In genomic region chr4:116150156-116150861, GRCm38 (mm10) we compare ENCODE assay signal across 9 mouse cellular contexts. TPM values are rescaled to one million over a fixed set of nuclear protein-coding genes. Genes with fewer than 3 reads are reported as not detected.
DNase-seq lines count a peak whose midpoint lies in the region; ATAC-seq and TF ChIP-seq lines count a peak whose summit lies in the region.
"Had no signal": no experiment of that assay in that cellular context is flagged by ENCODE, and none has a peak within 500 bp of the region (broad histone marks: within the 10 kb centered on the region; RNA-seq: fewer than 3 reads in every experiment).

No protein-coding gene starts in this region.

- H3K36me3 ChIP-seq in ES-Bruce4 (ENCODE audit: control insufficient read depth, insufficient read depth, low read length, poor library complexity, severe bottlenecking): peaks cover 14% of the 10 kb centered on the region
- peaks cover 35% of the 10 kb centered on the region for H3K36me3 ChIP-seq in embryonic facial prominence, embryonic 15.5 days
- peaks cover 38% of the 10 kb centered on the region for H3K36me3 ChIP-seq in heart, embryonic 13.5 days
- H3K36me3 ChIP-seq in kidney, embryonic 15.5 days: peaks cover 38% of the 10 kb centered on the region
- H3K36me3 ChIP-seq in lung, embryonic 16.5 days (ENCODE audit: control insufficient read depth, insufficient read depth, low read length): peaks cover 22% of the 10 kb centered on the region
- H3K36me3 ChIP-seq in thymus, adult 2 months (ENCODE audit: control insufficient read depth, insufficient read depth, low read length): 0 out of 2 replicates have a peak, but pooled peaks cover 8% of the 10 kb centered on the region

- peak overlapping the region; percentile 94 for H3K4me3 ChIP-seq in ES-Bruce4 (ENCODE audit: low read depth, low read length)
- H3K4me3 ChIP-seq in bone marrow, adult 2 months (replicated peaks; ENCODE audit: control insufficient read depth, low read depth, low read length): peak overlapping the region; percentile 90
- peak overlapping the region; percentile 76 for H3K4me3 ChIP-seq in embryonic facial prominence, embryonic 15.5 days (replicated peaks)
- peak overlapping the region; percentile 86 for H3K4me3 ChIP-seq in heart, embryonic 13.5 days
- peak overlapping the region; percentile 79 for H3K4me3 ChIP-seq in kidney, embryonic 15.5 days (replicated peaks)
- peak overlapping the region; percentile 83 for H3K4me3 ChIP-seq in lung, embryonic 16.5 days (ENCODE audit: low read length)
- peak overlapping the region; percentile 81 for H3K4me3 ChIP-seq in thymus, adult 2 months (ENCODE audit: control insufficient read depth, insufficient read depth, low read length)

- H3K27me3 ChIP-seq in ES-Bruce4 (ENCODE audit: control insufficient read depth, insufficient read depth, low read length, poor library complexity, severe bottlenecking): no peaks in the 10 kb centered on the region
- H3K27me3 ChIP-seq in embryonic facial prominence, embryonic 15.5 days: no peaks in the 10 kb centered on the region
- H3K27me3 ChIP-seq in heart, embryonic 13.5 days (replicated peaks): no peaks in the 10 kb centered on the region
- H3K27me3 ChIP-seq in kidney, embryonic 15.5 days: no peaks in the 10 kb centered on the region
- H3K27me3 ChIP-seq in lung, embryonic 16.5 days (ENCODE audit: control insufficient read depth, insufficient read depth, low read depth, low read length): no peaks in the 10 kb centered on the region
- no peaks in the 10 kb centered on the region for H3K27me3 ChIP-seq in thymus, adult 2 months (ENCODE audit: control insufficient read depth, insufficient read depth, low read length)

- peak overlapping the region; percentile 70 for H3K4me2 ChIP-seq in embryonic facial prominence, embryonic 15.5 days (replicated peaks)
- H3K4me2 ChIP-seq in heart, embryonic 13.5 days: peak overlapping the region; percentile 81
- H3K4me2 ChIP-seq in kidney, embryonic 15.5 days: peak overlapping the region; percentile 72
- peak overlapping the region; percentile 67 for H3K4me2 ChIP-seq in lung, embryonic 16.5 days (ENCODE audit: low read depth, low read length)

- peak overlapping the region; percentile 97 for H3K9ac ChIP-seq in ES-Bruce4 (ENCODE audit: low read depth, poor library complexity, severe bottlenecking)
- peak overlapping the region; percentile 96 for H3K9ac ChIP-seq in embryonic facial prominence, embryonic 15.5 days
- H3K9ac ChIP-seq in heart, embryonic 13.5 days: peak overlapping the region; percentile 98
- peak overlapping the region; percentile 91 for H3K9ac ChIP-seq in kidney, embryonic 15.5 days
- H3K9ac ChIP-seq in lung, embryonic 16.5 days (ENCODE audit: low read length): peak overlapping the region; percentile 97

- peak; percentile 68 for DNase-seq in thymus, adult 2 months

- peaks cover 5% of the 10 kb centered on the region for H3K4me1 ChIP-seq in ES-Bruce4 (ENCODE audit: control insufficient read depth, insufficient read depth, low read length)
- no peaks in the 10 kb centered on the region; the same call in 1 of the 2 replicates for H3K4me1 ChIP-seq in bone marrow, adult 2 months (ENCODE audit: control insufficient read depth, insufficient read depth, low read length)
- H3K4me1 ChIP-seq in embryonic facial prominence, embryonic 15.5 days: peaks cover 17% of the 10 kb centered on the region
- H3K4me1 ChIP-seq in heart, embryonic 13.5 days: peaks cover 20% of the 10 kb centered on the region
- peaks cover 17% of the 10 kb centered on the region for H3K4me1 ChIP-seq in kidney, embryonic 15.5 days
- peaks cover 12% of the 10 kb centered on the region for H3K4me1 ChIP-seq in lung, embryonic 16.5 days (replicated peaks; ENCODE audit: control insufficient read depth, insufficient read depth, low read length)
- H3K4me1 ChIP-seq in thymus, adult 2 months (replicated peaks; ENCODE audit: control insufficient read depth, insufficient read depth, low read length): peaks cover 12% of the 10 kb centered on the region

- no peak for TF ChIP-seq EP300 in ES-Bruce4 (IDR thresholded peaks at IDR 0.05; ENCODE audit: insufficient read depth, low read depth, low read length)

- TF ChIP-seq CTCF in ES-Bruce4 (IDR thresholded peaks at IDR 0.05; ENCODE audit: low read depth, low read length): no peak
- TF ChIP-seq CTCF in bone marrow, adult 2 months (IDR thresholded peaks at IDR 0.05; ENCODE audit: control insufficient read depth, insufficient read depth, low read length): no peak
- TF ChIP-seq CTCF in thymus, adult 2 months (IDR thresholded peaks at IDR 0.05; ENCODE audit: borderline replicate concordance, control insufficient read depth, extremely low read depth, insufficient read depth, low read length, poor library complexity): no peak

- 5% methylated on average over 73 of the region's 73 CpGs for WGBS in bone marrow, adult 2 months
- WGBS in embryonic facial prominence, embryonic 15.5 days: under 1% methylated on average over 50 of the region's 73 CpGs
- under 1% methylated on average over 66 of the region's 73 CpGs for WGBS in heart, embryonic 13.5 days
- 1% methylated on average over 63 of the region's 73 CpGs for WGBS in kidney, embryonic 15.5 days
- WGBS in lung, embryonic 16.5 days: under 1% methylated on average over 58 of the region's 73 CpGs
- WGBS in thymus, adult 2 months: 5% methylated on average over 72 of the region's 73 CpGs

- no peaks in the 10 kb centered on the region for H3K9me3 ChIP-seq in ES-Bruce4 (replicated peaks; ENCODE audit: control insufficient read depth, insufficient read depth, low read length, poor library complexity, severe bottlenecking)
- H3K9me3 ChIP-seq in embryonic facial prominence, embryonic 15.5 days (replicated peaks): no peaks in the 10 kb centered on the region
- H3K9me3 ChIP-seq in heart, embryonic 13.5 days: no peaks in the 10 kb centered on the region
- no peaks in the 10 kb centered on the region for H3K9me3 ChIP-seq in kidney, embryonic 15.5 days (replicated peaks)
- no peaks in the 10 kb centered on the region for H3K9me3 ChIP-seq in lung, embryonic 16.5 days (ENCODE audit: control insufficient read depth, low read length)

- peak overlapping the region; percentile 53 for H3K27ac ChIP-seq in ES-Bruce4 (ENCODE audit: insufficient read depth, low read length)
- peak overlapping the region; percentile 83 for H3K27ac ChIP-seq in bone marrow, adult 2 months (ENCODE audit: control insufficient read depth, insufficient read depth, low read depth, low read length, poor library complexity)
- H3K27ac ChIP-seq in embryonic facial prominence, embryonic 15.5 days (replicated peaks): peak overlapping the region; percentile 95
- H3K27ac ChIP-seq in heart, embryonic 13.5 days (replicated peaks): peak overlapping the region; percentile 91
- peak overlapping the region; percentile 93 for H3K27ac ChIP-seq in kidney, embryonic 15.5 days
- H3K27ac ChIP-seq in lung, embryonic 16.5 days (ENCODE audit: low read length): peak overlapping the region; percentile 92
- H3K27ac ChIP-seq in thymus, adult 2 months (ENCODE audit: control insufficient read depth, insufficient read depth, low read length): no peak overlapping the region

- no peak for TF ChIP-seq POLR2A in ES-Bruce4 (IDR thresholded peaks at IDR 0.05; ENCODE audit: insufficient read depth, low read length)
- peak; percentile 71; the same call in 1 of the 2 replicates for TF ChIP-seq POLR2A in bone marrow, adult 2 months (IDR thresholded peaks at IDR 0.05; ENCODE audit: borderline replicate concordance, control insufficient read depth, low read depth, low read length)
- TF ChIP-seq POLR2A in thymus, adult 2 months (IDR thresholded peaks at IDR 0.05; ENCODE audit: control insufficient read depth, extremely low read depth, insufficient read depth, low read length, poor library complexity): peak; percentile 84

- peak; percentile 90 for ATAC-seq in embryonic facial prominence, embryonic 15.5 days (ENCODE audit: insufficient number of reproducible peaks, low FRiP score, low TSS enrichment, low read depth)
- peak; percentile 72 for ATAC-seq in heart, embryonic 13.5 days (ENCODE audit: extremely low read depth, insufficient number of reproducible peaks, low FRiP score, low TSS enrichment)
- peak; percentile 95 for ATAC-seq in kidney, embryonic 15.5 days (replicated peaks; ENCODE audit: low FRiP score)
- peak; percentile 96 for ATAC-seq in lung, embryonic 16.5 days (ENCODE audit: low read depth)
- ATAC-seq in neutrophil, adult 5-6 weeks (ENCODE audit: extremely low read depth, insufficient number of reproducible peaks, low FRiP score, poor library complexity, severe bottlenecking): peak; percentile 47; the same call in 1 of the 2 replicates

RNA-seq across cellular contexts. Expression of gene Lurap1, which starts 0.8 kb away (rescaled TPM):
- 1.2 and 1.5 TPM in 2 replicates for polyA plus RNA-seq in ES-Bruce4 (2011; ENCODE audit: insufficient read depth, insufficient read length, low read depth, missing spikeins)
- polyA plus RNA-seq in bone marrow, adult 2 months (2011; ENCODE audit: insufficient read depth, insufficient read length, low replicate concordance, missing spikeins): 0.35 TPM in 1 of 2 replicates, not detected in the other
- 3.2 and 3.4 TPM in 2 replicates for polyA plus RNA-seq in embryonic facial prominence, embryonic 15.5 days (2015; fragmentation: Nextera tagmentation; extraction: Ambion mirVana)
- polyA plus RNA-seq in heart, embryonic 13.5 days (2015; fragmentation: Nextera tagmentation; extraction: Ambion mirVana): 1.8 and 2.1 TPM in 2 replicates
- 2.7 and 3.2 TPM in 2 replicates for polyA plus RNA-seq in kidney, embryonic 15.5 days (2015; fragmentation: Nextera tagmentation; extraction: Ambion mirVana)
- 3.6 and 3.7 TPM in 2 replicates for polyA plus RNA-seq in lung, embryonic 16.5 days (2015; fragmentation: Nextera tagmentation; extraction: Ambion mirVana)
- total RNA-seq in neutrophil, adult 5-6 weeks (2017): 0.37 and 0.58 TPM in 2 replicates
- polyA plus RNA-seq in thymus, adult 2 months (2012; rRNA removed): 0.88 and 1.1 TPM in 2 replicates

RNA-seq across cellular contexts. Expression of gene Tspan1, which starts 17.1 kb away (rescaled TPM):
- 1.1 TPM in 1 of 2 replicates, not detected in the other for polyA plus RNA-seq in ES-Bruce4 (2011; ENCODE audit: insufficient read depth, insufficient read length, low read depth, missing spikeins)
- not detected in 2 replicates for polyA plus RNA-seq in bone marrow, adult 2 months (2011; ENCODE audit: insufficient read depth, insufficient read length, low replicate concordance, missing spikeins)
- polyA plus RNA-seq in embryonic facial prominence, embryonic 15.5 days (2015; fragmentation: Nextera tagmentation; extraction: Ambion mirVana): 5.9 and 9.7 TPM in 2 replicates
- 0.22 and 0.45 TPM in 2 replicates for polyA plus RNA-seq in heart, embryonic 13.5 days (2015; fragmentation: Nextera tagmentation; extraction: Ambion mirVana)
- polyA plus RNA-seq in kidney, embryonic 15.5 days (2015; fragmentation: Nextera tagmentation; extraction: Ambion mirVana): 2.1 and 6.4 TPM in 2 replicates
- polyA plus RNA-seq in lung, embryonic 16.5 days (2015; fragmentation: Nextera tagmentation; extraction: Ambion mirVana): 22.6 and 25.9 TPM in 2 replicates
- 5.0 and 7.1 TPM in 2 replicates for total RNA-seq in neutrophil, adult 5-6 weeks (2017)
- 3.0 and 4.1 TPM in 2 replicates for polyA plus RNA-seq in thymus, adult 2 months (2012; rRNA removed)

RNA-seq across cellular contexts. Expression of gene 1700042G07Rik, which starts 22.9 kb away (rescaled TPM):
- polyA plus RNA-seq in ES-Bruce4 (2011; ENCODE audit: insufficient read depth, insufficient read length, low read depth, missing spikeins): not detected in 2 replicates
- polyA plus RNA-seq in bone marrow, adult 2 months (2011; ENCODE audit: insufficient read depth, insufficient read length, low replicate concordance, missing spikeins): not detected in 2 replicates
- not detected in 2 replicates for polyA plus RNA-seq in embryonic facial prominence, embryonic 15.5 days (2015; fragmentation: Nextera tagmentation; extraction: Ambion mirVana)
- polyA plus RNA-seq in heart, embryonic 13.5 days (2015; fragmentation: Nextera tagmentation; extraction: Ambion mirVana): not detected in 2 replicates
- polyA plus RNA-seq in kidney, embryonic 15.5 days (2015; fragmentation: Nextera tagmentation; extraction: Ambion mirVana): not detected in 2 replicates
- not detected in 2 replicates for polyA plus RNA-seq in lung, embryonic 16.5 days (2015; fragmentation: Nextera tagmentation; extraction: Ambion mirVana)
- not detected in 2 replicates for total RNA-seq in neutrophil, adult 5-6 weeks (2017)
- not detected in 2 replicates for polyA plus RNA-seq in thymus, adult 2 months (2012; rRNA removed)

RNA-seq across cellular contexts. Expression of gene Gm49337, which starts 22.9 kb away (rescaled TPM):
- polyA plus RNA-seq in ES-Bruce4 (2011; ENCODE audit: insufficient read depth, insufficient read length, low read depth, missing spikeins): 0.90 TPM in 1 of 2 replicates, not detected in the other
- polyA plus RNA-seq in bone marrow, adult 2 months (2011; ENCODE audit: insufficient read depth, insufficient read length, low replicate concordance, missing spikeins): not detected in 2 replicates
- not detected in 2 replicates for polyA plus RNA-seq in embryonic facial prominence, embryonic 15.5 days (2015; fragmentation: Nextera tagmentation; extraction: Ambion mirVana)
- polyA plus RNA-seq in heart, embryonic 13.5 days (2015; fragmentation: Nextera tagmentation; extraction: Ambion mirVana): not detected in 2 replicates
- polyA plus RNA-seq in kidney, embryonic 15.5 days (2015; fragmentation: Nextera tagmentation; extraction: Ambion mirVana): not detected in 2 replicates
- not detected in 2 replicates for polyA plus RNA-seq in lung, embryonic 16.5 days (2015; fragmentation: Nextera tagmentation; extraction: Ambion mirVana)
- total RNA-seq in neutrophil, adult 5-6 weeks (2017): not detected in 2 replicates
- not detected in 2 replicates for polyA plus RNA-seq in thymus, adult 2 months (2012; rRNA removed)
- polyA plus RNA-seq: gonadal fat pad, adult 2 months had no signal

RNA-seq across cellular contexts. Expression of gene Pomgnt1, which starts 26.7 kb away (rescaled TPM):
- 33.6 and 39.1 TPM in 2 replicates for polyA plus RNA-seq in ES-Bruce4 (2011; ENCODE audit: insufficient read depth, insufficient read length, low read depth, missing spikeins)
- 6.8 and 14.5 TPM in 2 replicates for polyA plus RNA-seq in bone marrow, adult 2 months (2011; ENCODE audit: insufficient read depth, insufficient read length, low replicate concordance, missing spikeins)
- 61.5 and 65.2 TPM in 2 replicates for polyA plus RNA-seq in embryonic facial prominence, embryonic 15.5 days (2015; fragmentation: Nextera tagmentation; extraction: Ambion mirVana)
- polyA plus RNA-seq in heart, embryonic 13.5 days (2015; fragmentation: Nextera tagmentation; extraction: Ambion mirVana): 56.9 and 61.5 TPM in 2 replicates
- 61.7 and 62.2 TPM in 2 replicates for polyA plus RNA-seq in kidney, embryonic 15.5 days (2015; fragmentation: Nextera tagmentation; extraction: Ambion mirVana)
- 56.2 and 59.1 TPM in 2 replicates for polyA plus RNA-seq in lung, embryonic 16.5 days (2015; fragmentation: Nextera tagmentation; extraction: Ambion mirVana)
- 21.2 and 24.2 TPM in 2 replicates for total RNA-seq in neutrophil, adult 5-6 weeks (2017)
- polyA plus RNA-seq in thymus, adult 2 months (2012; rRNA removed): 36.1 and 40.1 TPM in 2 replicates
